Mouse (Mus musculus) heart, embryonic 14.5 days (tissue): ENCODE results near the gene Clmn. TPM values are rescaled to one million over a fixed set of nuclear protein-coding genes. Genes with fewer than 3 reads are reported as not detected.

Source experiments
- ATAC-seq: fragments of 200-750 bp; cut with Nextera tagmentation; 2 replicates; pipeline ENCODE4 v1.8.0; 2017; ENCODE audit warnings: low read depth, moderate TSS enrichment; ENCODE audit not compliant: insufficient number of reproducible peaks, insufficient read depth, low FRiP score
- H3K27ac ChIP-seq, 2 experiments: fragments of 200-500 bp in 1 of 2; fragments of 300-500 bp in 1 of 2; sonication (generic) in 1 of 2; replicated peaks in 1 of 2; 2 replicates each; pipeline ENCODE4 v1.5.1; 2012 to 2014; ENCODE audit warnings: low read depth in 2 of 2, low read length in 2 of 2, control low read depth in 1 of 2, mild to moderate bottlenecking in 1 of 2, mixed read lengths in 1 of 2; ENCODE audit not compliant: control insufficient read depth in 1 of 2, insufficient read depth in 1 of 2
- H3K27me3 ChIP-seq: fragments of 300-500 bp; sonication (generic); 2 replicates; pipeline ENCODE4 v1.6.1; 2014; ENCODE audit warnings: mild to moderate bottlenecking, low read length, control low read depth; ENCODE audit not compliant: control insufficient read depth, insufficient read depth
- H3K36me3 ChIP-seq: fragments of 300-500 bp; sonication (generic); 2 replicates; pipeline ENCODE4 v1.6.1; 2014; ENCODE audit warnings: mild to moderate bottlenecking, control low read depth, low read length, mixed read lengths; ENCODE audit not compliant: control insufficient read depth, insufficient read depth
- H3K4me1 ChIP-seq, 2 experiments: fragments of 200-500 bp in 1 of 2; fragments of 300-500 bp in 1 of 2; sonication (generic) in 1 of 2; 2 replicates each; pipeline ENCODE4 v1.6.1; 2012 to 2014; ENCODE audit warnings: low read length in 2 of 2, control low read depth in 1 of 2, mixed read lengths in 1 of 2; ENCODE audit not compliant: control insufficient read depth in 2 of 2, insufficient read depth in 2 of 2
- H3K4me2 ChIP-seq: fragments of 300-500 bp; sonication (generic); 2 replicates; pipeline ENCODE4 v1.6.1; 2014; ENCODE audit warnings: mild to moderate bottlenecking, low read length
- H3K4me3 ChIP-seq, 2 experiments: fragments of 200-500 bp in 1 of 2; fragments of 300-500 bp in 1 of 2; sonication (generic) in 1 of 2; 2 replicates each; pipeline ENCODE4 v1.5.1; 2012 to 2014; ENCODE audit warnings: low read length in 2 of 2, mild to moderate bottlenecking in 2 of 2, control low read depth in 1 of 2, low read depth in 1 of 2, moderate library complexity in 1 of 2; ENCODE audit not compliant: control insufficient read depth in 1 of 2, insufficient read depth in 1 of 2
- H3K9ac ChIP-seq: fragments of 300-500 bp; sonication (generic); 2 replicates; pipeline ENCODE4 v1.6.1; 2014; ENCODE audit warnings: mild to moderate bottlenecking, low read length
- H3K9me3 ChIP-seq: fragments of 300-500 bp; sonication (generic); 2 replicates; pipeline ENCODE4 v1.6.1; 2016; ENCODE audit warnings: low read length, control low read depth; ENCODE audit not compliant: control insufficient read depth
- WGBS: fragments of 180-500 bp; shearing (Covaris S2); extraction: QIAGEN DNeasy Blood & Tissue Kit; methylation state at CpG from one replicate; pipeline ENCODE4 v1.1.7; 2014; 5-methylcytosine and 5-hydroxymethylcytosine counted together
- polyA plus RNA-seq: library from polyadenylated mRNA; unstranded; fragments of >200 nt; fragmentation: Nextera tagmentation; extraction: Ambion mirVana; gene quantifications from 2 replicates; pipeline ENCODE4 v1.2.1, GENCODE M21; 2014

The Clmn gene
- polyA plus RNA-seq, 1 experiment from 2014 or later: 0.49 TPM

DNA sequence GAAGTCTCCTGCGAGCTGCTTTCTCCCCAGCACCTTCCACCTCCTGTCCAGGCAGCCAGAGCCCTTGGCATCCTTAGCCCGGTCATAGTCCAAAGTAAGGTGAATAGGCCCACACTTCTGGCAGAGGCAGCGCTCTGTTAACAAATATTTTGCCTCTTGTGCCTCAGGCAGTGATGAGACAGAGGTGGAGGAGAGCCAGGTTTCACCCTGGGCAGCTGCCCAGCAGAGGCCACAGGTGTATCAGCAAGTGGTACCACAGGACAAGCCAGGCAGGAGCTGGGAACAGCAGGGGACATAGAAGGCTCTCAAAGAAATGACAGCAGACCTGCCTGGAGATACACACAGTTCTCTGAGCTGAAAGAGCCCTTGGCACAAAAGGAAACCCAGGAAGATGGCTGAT, 23.6 kb downstream of the Clmn start:
- no peak overlapping the region for H3K4me3 ChIP-seq
- 0 out of 2 replicates have a peak, but pooled peaks cover 4% of the 10 kb centered on the region for H3K27me3 ChIP-seq
- WGBS: 89% methylated on average over 3 of the region's 3 CpGs
- H3K9ac ChIP-seq: no peak overlapping the region
- ATAC-seq: no peak
- H3K4me2 ChIP-seq: no peak overlapping the region
- H3K27ac ChIP-seq: no peak overlapping the region
- no peaks in the 10 kb centered on the region for H3K36me3 ChIP-seq
- H3K9me3 ChIP-seq: no peaks in the 10 kb centered on the region
- H3K4me1 ChIP-seq: peaks cover 3 to 15% of the 10 kb centered on the region in 2 experiments; a peak in 3 of 4 replicates

DNA sequence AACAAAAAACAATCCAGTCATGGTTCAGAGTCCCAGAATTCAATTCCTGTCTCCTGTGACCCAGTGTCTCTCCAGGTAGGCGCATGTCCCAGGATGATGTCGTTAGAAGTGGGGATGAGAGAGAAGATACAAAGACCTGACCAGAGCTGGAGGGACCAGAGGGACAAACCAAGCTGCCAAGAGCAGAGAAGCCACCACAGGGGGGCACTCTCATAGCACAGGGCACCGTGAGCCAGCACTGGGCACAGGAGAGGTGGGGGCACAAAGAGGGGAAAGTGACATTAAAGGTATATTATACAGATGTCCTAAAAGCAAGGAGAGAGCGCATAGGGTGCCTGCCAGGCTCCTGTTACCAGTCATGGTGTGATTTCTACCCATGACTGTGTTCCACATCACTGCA, 25.9 kb downstream of the Clmn start:
- no peaks in the 10 kb centered on the region for H3K27me3 ChIP-seq
- H3K36me3 ChIP-seq: no peaks in the 10 kb centered on the region
- WGBS: 53% methylated on average over 4 of the region's 4 CpGs
- H3K4me3 ChIP-seq: no peak overlapping the region
- no peaks in the 10 kb centered on the region for H3K9me3 ChIP-seq
- no peak overlapping the region for H3K9ac ChIP-seq
- H3K4me1 ChIP-seq: peaks cover 3 to 7% of the 10 kb centered on the region in 2 experiments; a peak in 3 of 4 replicates
- H3K4me2 ChIP-seq: no peak overlapping the region
- H3K27ac ChIP-seq: no peak overlapping the region
- no peak; the same call in 1 of the 2 replicates for ATAC-seq

DNA sequence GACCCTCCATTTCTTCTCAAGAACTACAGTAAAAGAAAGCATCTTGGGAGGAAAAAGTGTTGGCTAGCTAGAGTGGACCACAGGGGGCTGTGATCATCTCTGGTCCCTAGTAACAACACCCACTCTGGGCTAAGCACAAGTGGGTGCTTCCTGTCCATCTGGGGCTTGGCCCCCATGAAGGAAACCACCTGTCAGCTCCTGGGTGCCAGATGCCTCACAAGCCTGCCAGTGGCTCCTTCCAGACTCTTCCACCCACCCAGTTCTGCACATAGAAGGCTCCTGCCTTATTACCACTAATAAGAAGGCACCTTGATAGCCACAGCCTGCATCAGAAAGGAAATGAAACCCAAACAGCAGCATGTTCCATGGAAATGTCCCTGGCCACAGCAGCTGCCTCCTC, 26.4 kb downstream of the Clmn start:
- Histone ChIP-seq H3K27me3 (no peaks in the 10 kb centered on the region), H3K4me3 (no peak overlapping the region), H3K36me3 (no peaks in the 10 kb centered on the region), H3K4me1 (peaks cover 3 to 7% of the 10 kb centered on the region in 2 experiments; a peak in 3 of 4 replicates), H3K9me3 (no peaks in the 10 kb centered on the region), H3K27ac (no peak overlapping the region), H3K9ac (no peak overlapping the region), H3K4me2 (no peak overlapping the region)
- ATAC-seq: no peak

DNA sequence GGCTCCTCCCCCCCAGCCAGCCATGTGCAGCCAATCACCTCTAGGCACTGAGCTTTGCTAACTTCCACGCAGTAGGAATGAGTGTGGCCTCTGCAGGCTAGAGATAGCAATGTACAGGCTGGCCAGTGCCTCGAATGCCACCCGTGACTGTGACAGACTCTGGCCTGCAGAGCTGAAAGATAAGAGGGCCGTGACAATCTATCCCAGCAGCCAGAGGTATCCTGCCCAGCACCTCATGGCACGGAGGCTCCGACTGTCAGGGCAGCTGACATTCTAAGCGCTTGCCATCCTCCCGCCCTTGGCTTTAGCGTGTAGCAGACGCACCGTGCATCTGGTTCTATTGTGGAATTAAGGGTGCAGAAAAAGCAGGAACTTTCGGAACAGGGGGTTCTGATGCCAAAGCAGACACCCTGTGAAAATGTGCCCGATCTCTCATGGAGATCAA, 26.9 kb downstream of the Clmn start:
- Histone ChIP-seq H3K4me3 (no peak overlapping the region), H3K9me3 (no peaks in the 10 kb centered on the region), H3K27ac (no peak overlapping the region), H3K4me1 (peaks cover 3 to 7% of the 10 kb centered on the region in 2 experiments; a peak in 3 of 4 replicates), H3K9ac (no peak overlapping the region; the same call in 1 of the 2 replicates), H3K27me3 (no peaks in the 10 kb centered on the region), H3K36me3 (no peaks in the 10 kb centered on the region), H3K4me2 (0 out of 2 replicates have a peak overlapping the region, but pooled peaks have one; percentile 11)
- ATAC-seq: no peak
- WGBS: 45% methylated on average over 13 of the region's 13 CpGs

DNA sequence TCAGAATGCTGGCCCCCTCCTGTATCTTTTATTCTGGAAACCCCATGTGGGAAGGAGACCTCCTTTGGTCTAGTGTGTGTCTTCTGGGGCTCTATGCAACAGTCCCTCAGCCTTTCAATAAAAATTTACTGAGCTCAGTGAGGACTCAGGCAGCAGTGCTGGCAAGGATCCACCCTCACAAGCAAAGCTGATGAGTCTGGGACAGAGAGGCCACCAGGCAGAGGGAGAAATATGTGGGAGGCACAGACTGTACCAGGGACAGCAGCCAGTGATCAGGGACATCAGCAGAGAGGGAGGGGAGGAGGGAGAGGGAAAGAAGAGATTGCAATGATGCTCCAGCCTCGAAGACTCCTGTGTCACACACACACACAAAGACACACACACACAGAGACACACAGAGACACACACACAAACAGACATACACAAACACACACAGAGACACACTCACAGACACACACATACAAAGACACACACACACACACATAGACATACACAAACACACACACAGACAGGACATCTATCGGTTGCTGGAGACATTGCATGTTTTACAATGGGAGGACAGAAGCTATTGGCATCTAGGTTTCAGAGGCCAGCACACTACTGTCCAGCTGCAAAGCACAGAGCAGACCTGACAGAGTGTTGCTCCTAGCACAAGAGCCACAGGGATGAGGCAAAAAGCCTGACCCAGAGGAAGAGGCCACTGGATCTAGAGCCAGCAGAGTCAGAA, 27.6 kb downstream of the Clmn start:
- Histone ChIP-seq H3K9ac (no peak overlapping the region), H3K27me3 (no peaks in the 10 kb centered on the region), H3K9me3 (no peaks in the 10 kb centered on the region), H3K4me1 (peaks cover 3 to 7% of the 10 kb centered on the region in 2 experiments; a peak in 3 of 4 replicates), H3K27ac (no peak overlapping the region), H3K4me2 (no peak overlapping the region), H3K4me3 (no peak overlapping the region), H3K36me3 (no peaks in the 10 kb centered on the region)
- 64% methylated on average over 2 of the region's 2 CpGs for WGBS
- ATAC-seq: no peak

GRCm38 (mm10) chr12:104836230-104836629, 28.6 kb downstream of the Clmn start:
- WGBS: 91% methylated on average over 6 of the region's 6 CpGs
- no peaks in the 10 kb centered on the region for H3K27me3 ChIP-seq
- no peak overlapping the region for H3K4me2 ChIP-seq
- no peak overlapping the region for H3K9ac ChIP-seq
- H3K9me3 ChIP-seq: no peaks in the 10 kb centered on the region
- H3K4me1 ChIP-seq: peaks cover 3 to 7% of the 10 kb centered on the region in 2 experiments; a peak in 3 of 4 replicates
- no peak for ATAC-seq
- H3K27ac ChIP-seq: no peak overlapping the region
- H3K4me3 ChIP-seq: no peak overlapping the region
- no peaks in the 10 kb centered on the region for H3K36me3 ChIP-seq

DNA sequence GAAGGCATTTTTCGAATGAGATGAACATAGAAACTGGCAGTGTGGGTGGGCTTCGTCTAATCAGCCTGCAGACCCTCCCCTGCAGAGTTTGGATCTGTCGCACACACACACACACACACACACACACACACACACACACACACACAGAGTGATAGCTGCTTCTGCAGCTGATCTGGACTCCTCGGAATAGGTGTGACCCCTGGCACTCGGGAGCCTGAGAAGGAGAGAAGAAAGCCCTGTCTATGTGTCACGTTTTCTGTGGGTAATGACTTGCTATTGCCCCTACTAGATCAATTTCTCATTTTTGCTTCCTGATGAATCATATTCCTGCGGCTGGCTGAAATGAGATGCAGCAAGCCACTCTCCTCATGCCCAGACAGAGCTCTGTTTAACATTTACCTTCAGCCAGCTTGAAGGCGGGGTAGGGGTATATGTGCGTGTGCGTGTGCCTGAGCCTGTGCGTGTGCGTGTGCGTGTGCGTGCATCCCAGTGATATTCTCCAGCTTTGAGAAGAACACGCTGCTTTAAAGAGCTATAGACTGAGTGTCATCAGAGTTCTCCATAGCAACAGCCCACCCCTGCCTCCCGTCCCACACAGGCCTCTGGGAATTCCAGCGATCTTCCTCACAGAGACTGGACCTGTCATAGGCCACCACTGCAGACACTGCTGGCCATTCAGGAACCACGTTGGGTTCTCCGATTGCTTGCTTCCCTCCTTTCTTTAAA, 29.3 kb downstream of the Clmn start:
- Histone ChIP-seq H3K36me3 (no peaks in the 10 kb centered on the region), H3K27me3 (no peaks in the 10 kb centered on the region), H3K4me1 (peaks cover 3 to 7% of the 10 kb centered on the region in 2 experiments; a peak in 3 of 4 replicates), H3K4me3 (no peak overlapping the region), H3K27ac (no peak overlapping the region), H3K4me2 (no peak overlapping the region), H3K9me3 (no peaks in the 10 kb centered on the region), H3K9ac (no peak overlapping the region)
- 75% methylated on average over 19 of the region's 19 CpGs for WGBS
- no peak for ATAC-seq
